Mouse (Mus musculus) embryonic facial prominence, embryonic 15.5 days (tissue): ENCODE measurements around the gene Spag6. TPM values are rescaled to one million over a fixed set of nuclear protein-coding genes. Genes with fewer than 3 reads are reported as not detected.

Source experiments
- ATAC-seq: fragments of 200-750 bp; cut with Nextera tagmentation; 2 replicates; pipeline ENCODE4 v1.8.0; 2017; ENCODE audit warnings: low read depth, moderate TSS enrichment; ENCODE audit not compliant: insufficient number of reproducible peaks, low FRiP score, low TSS enrichment
- H3K27ac ChIP-seq: fragments of 300-500 bp; sonication (generic); replicated peaks from 2 replicates; pipeline ENCODE4 v1.5.1; 2015; ENCODE audit warnings: mild to moderate bottlenecking, inconsistent platforms
- H3K27me3 ChIP-seq: fragments of 300-500 bp; sonication (generic); 2 replicates; pipeline ENCODE4 v1.6.1; 2015; ENCODE audit warnings: inconsistent platforms
- H3K36me3 ChIP-seq: fragments of 300-500 bp; sonication (generic); 2 replicates; pipeline ENCODE4 v1.6.1; 2015; ENCODE audit warnings: mild to moderate bottlenecking, inconsistent platforms
- H3K4me1 ChIP-seq: fragments of 300-500 bp; sonication (generic); 2 replicates; pipeline ENCODE4 v1.6.1; 2015; ENCODE audit warnings: inconsistent platforms
- H3K4me2 ChIP-seq: fragments of 300-500 bp; sonication (generic); replicated peaks from 2 replicates; pipeline ENCODE4 v1.6.1; 2015; ENCODE audit warnings: mild to moderate bottlenecking, inconsistent platforms
- H3K4me3 ChIP-seq: fragments of 300-500 bp; sonication (generic); replicated peaks from 2 replicates; pipeline ENCODE4 v1.5.1; 2015; ENCODE audit warnings: mild to moderate bottlenecking, inconsistent platforms
- H3K9ac ChIP-seq: fragments of 300-500 bp; sonication (generic); 2 replicates; pipeline ENCODE4 v1.6.1; 2015; ENCODE audit warnings: inconsistent platforms
- H3K9me3 ChIP-seq: fragments of 300-500 bp; sonication (generic); replicated peaks from 2 replicates; pipeline ENCODE4 v1.6.1; 2016; ENCODE audit warnings: inconsistent platforms
- whole genome bisulfite sequencing: fragments of 180-500 bp; shearing (Covaris S2); methylation state at CpG from one replicate; pipeline ENCODE4 v1.1.7; 2015; 5-methylcytosine and 5-hydroxymethylcytosine counted together
- polyA plus RNA-seq: library from polyadenylated mRNA; unstranded; fragments of >200 nt; fragmentation: Nextera tagmentation; extraction: Ambion mirVana; gene quantifications from 2 replicates; pipeline ENCODE4 v1.2.1, GENCODE M21; 2015

Spag6 gene
- 0.14 TPM in 1 of 2 replicates, not detected in the other for polyA plus RNA-seq

DNA sequence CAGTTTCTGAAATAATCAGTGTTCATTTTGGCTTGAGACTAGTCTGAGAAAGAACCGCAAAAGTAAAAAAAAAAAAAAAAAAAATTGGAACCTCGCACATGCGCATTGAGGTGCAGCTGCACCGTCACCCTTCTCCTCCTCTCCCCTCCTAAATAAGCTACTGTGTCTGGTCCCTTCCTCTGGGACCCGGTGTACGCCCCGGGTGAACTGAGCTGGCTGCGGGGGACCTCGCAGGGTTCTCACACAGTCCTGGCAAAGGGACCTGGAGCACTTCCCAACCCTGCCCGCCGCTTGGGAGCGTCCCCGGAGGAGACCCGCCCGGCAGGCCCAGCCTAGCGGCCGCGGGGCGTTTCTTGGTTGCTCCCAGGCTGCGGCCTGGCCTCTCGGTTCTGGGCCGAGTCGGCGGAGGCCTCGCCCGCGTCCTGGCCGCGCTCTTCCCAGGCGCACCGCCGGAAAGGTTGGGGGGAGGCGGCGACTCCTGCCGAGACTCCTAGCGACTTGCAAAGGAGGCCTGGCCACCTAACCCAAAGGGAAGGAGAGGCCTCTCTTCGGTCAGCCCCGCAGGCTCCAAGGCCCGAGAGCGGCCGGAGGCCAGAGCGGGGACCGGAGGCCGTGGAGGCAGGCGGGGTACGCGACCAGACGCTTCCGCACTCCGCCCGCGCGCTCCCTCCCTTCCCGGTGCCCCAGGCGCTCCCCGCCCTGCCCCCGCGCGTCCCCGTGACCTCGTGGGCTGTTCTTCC is at the start of gene Spag6:
Gene Spag6, plus strand, starts transcription at position 162 of the 740 bp plus-strand sequence.
- ATAC-seq: peak; percentile 69
- Histone ChIP-seq H3K27me3 (peaks cover 74% of the 10 kb centered on the region), H3K4me2 (peak within 1 kb of the TSS; percentile 96), H3K4me1 (peaks cover 36% of the 10 kb centered on the region), H3K36me3 (no peaks in the 10 kb centered on the region), H3K9me3 (no peaks in the 10 kb centered on the region), H3K9ac (peak within 1 kb of the TSS; percentile 83), H3K27ac (peak within 1 kb of the TSS; percentile 59), H3K4me3 (peak within 1 kb of the TSS; percentile 73)
- under 1% methylated on average over 60 of the region's 61 CpGs for WGBS

DNA sequence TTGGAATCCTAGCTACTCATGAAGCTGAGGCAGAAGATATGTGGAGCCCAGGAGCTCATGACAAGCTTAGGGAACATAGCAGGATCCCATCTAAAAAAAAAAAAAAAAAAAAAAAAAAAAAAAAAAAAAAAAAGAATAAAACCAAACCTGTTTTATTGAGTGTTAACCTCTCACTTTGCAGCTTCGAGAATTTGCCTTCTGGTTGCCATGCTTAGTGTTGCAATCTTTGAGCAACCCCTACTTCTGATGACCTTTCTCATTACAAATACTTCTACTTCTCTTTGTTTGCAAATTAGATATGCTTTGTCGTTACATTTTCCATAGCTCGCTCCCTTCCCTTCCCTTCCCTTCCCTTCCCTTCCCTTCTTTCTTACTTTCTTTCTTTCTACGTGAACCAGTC is 45.3 kb upstream of the Spag6 start:
- no peaks in the 10 kb centered on the region for H3K36me3 ChIP-seq
- no peak overlapping the region for H3K4me3 ChIP-seq
- H3K4me1 ChIP-seq: no peaks in the 10 kb centered on the region
- 90% methylated on average over 3 of the region's 4 CpGs for WGBS
- no peak overlapping the region for H3K9ac ChIP-seq
- H3K4me2 ChIP-seq: no peak overlapping the region
- no peaks in the 10 kb centered on the region for H3K9me3 ChIP-seq
- no peak overlapping the region for H3K27ac ChIP-seq
- ATAC-seq: no peak
- H3K27me3 ChIP-seq: no peaks in the 10 kb centered on the region

DNA sequence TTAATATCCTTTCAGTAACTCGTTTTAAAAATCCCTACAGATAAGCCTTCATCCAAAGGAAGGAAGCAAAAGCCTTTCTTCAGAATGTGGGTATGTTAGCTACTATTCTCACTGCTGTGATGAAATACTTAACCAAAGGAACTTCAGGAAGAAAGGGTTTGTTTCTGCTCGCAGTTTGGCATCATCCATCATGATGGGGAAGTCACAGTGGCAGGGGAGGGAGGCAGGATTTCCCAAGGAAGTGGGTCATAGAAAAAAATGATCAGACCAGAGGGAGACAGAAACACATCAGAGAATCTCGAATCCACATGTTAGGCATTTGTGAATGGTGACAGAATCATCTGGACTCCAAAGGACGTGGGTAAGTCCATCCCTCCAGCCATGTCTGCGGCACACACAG is 39.0 kb upstream of the Spag6 start:
- WGBS: 64% methylated on average over 5 of the region's 5 CpGs
- no peak for ATAC-seq
- H3K9ac ChIP-seq: no peak overlapping the region

DNA sequence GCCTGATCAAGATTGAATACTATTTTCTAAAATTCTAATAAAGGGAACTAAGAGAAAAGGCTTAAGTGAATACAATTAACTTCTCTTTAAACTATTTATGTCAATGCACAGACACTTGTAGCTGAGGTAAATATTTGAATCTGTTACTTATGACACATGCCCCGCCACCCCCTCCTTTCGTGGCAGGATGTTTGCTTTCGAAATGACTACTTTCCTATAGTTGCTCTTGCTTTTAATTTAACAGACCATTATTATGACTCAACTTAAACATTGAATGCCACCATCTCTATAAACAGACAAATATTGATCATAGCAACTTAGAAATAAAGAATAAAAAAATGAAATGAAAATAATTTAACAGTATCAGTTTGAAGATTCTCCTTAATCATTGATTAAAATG is 29.8 kb upstream of the Spag6 start:
- 84% methylated on average over 3 of the region's 3 CpGs for WGBS
- Histone ChIP-seq H3K36me3 (no peaks in the 10 kb centered on the region), H3K9me3 (no peaks in the 10 kb centered on the region), H3K27ac (no peak overlapping the region), H3K4me3 (no peak overlapping the region), H3K4me2 (no peak overlapping the region), H3K9ac (no peak overlapping the region), H3K4me1 (no peaks in the 10 kb centered on the region), H3K27me3 (no peaks in the 10 kb centered on the region)
- ATAC-seq: no peak

More for the DNA sequence above, 39.0 kb upstream of the Spag6 start:
- H3K4me1 ChIP-seq: no peaks in the 10 kb centered on the region
- no peaks in the 10 kb centered on the region for H3K36me3 ChIP-seq
- H3K27me3 ChIP-seq: no peaks in the 10 kb centered on the region
- H3K4me2 ChIP-seq: no peak overlapping the region
- no peaks in the 10 kb centered on the region for H3K9me3 ChIP-seq
- H3K27ac ChIP-seq: no peak overlapping the region
- H3K4me3 ChIP-seq: no peak overlapping the region

DNA sequence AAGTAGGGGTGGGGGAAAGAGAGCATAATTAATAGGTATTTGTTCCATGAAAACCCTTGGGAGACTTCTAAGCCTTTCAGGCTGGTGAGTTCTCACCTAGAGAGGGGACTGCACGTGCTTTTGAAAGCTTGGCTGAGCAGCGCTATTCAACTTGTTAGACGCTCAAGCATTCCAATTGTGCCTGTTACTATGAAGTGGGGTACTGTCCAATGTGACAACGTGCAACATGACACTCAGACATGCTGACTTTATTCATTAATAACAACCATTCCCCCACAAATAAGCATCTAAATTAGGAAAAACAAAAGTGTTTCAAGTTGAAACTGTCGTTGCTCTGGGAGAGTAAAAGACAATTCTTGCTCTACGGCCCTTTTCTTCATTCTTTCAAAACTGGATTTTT is 22.8 kb upstream of the Spag6 start:
- H3K4me1 ChIP-seq: 0 out of 2 replicates have a peak, but pooled peaks cover 4% of the 10 kb centered on the region
- no peak overlapping the region for H3K4me2 ChIP-seq
- no peaks in the 10 kb centered on the region for H3K36me3 ChIP-seq
- H3K4me3 ChIP-seq: no peak overlapping the region
- no peak for ATAC-seq
- H3K27me3 ChIP-seq: no peaks in the 10 kb centered on the region
- no peak overlapping the region for H3K27ac ChIP-seq
- H3K9ac ChIP-seq: no peak overlapping the region
- 34% methylated on average over 6 of the region's 6 CpGs for WGBS
- no peaks in the 10 kb centered on the region for H3K9me3 ChIP-seq

DNA sequence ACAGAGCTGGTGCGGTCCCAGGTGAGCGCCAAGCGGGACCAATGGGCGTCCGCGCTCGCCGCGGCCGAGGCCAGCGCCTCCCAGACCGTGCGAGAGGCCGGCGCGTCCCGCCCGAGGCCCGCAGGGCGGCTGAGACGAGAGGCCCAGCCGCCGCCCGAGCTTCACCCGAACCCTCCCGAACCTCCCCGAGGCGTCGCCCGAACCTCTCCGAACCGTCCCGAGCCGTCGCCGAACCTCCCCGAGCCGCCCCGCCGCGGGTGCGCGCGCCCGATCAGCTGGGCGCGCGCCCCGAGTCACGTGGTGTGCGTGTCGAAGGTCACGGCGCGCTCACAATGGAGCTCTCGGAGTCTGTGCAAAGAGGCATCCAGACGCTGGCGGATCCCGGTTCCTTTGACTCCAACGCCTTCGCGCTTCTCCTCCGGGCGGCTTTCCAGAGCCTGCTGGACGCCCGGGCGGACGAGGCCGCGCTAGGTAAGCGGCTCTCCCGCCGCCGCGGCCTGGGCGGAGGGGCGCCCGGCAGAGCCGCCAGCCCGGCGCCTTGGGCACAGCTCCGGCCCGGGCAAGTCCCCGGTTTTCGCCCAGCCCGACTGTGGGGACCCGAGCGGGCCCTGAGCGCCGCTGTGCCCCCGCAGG is 21.6 kb upstream of the Spag6 start, which contains the start of gene Commd3:
Gene Commd3, plus strand, starts transcription at position 252 of the 633 bp plus-strand sequence.
- WGBS: under 1% methylated on average over 87 of the region's 91 CpGs
- H3K4me1 ChIP-seq: 0 out of 2 replicates have a peak, but pooled peaks cover 6% of the 10 kb centered on the region

DNA sequence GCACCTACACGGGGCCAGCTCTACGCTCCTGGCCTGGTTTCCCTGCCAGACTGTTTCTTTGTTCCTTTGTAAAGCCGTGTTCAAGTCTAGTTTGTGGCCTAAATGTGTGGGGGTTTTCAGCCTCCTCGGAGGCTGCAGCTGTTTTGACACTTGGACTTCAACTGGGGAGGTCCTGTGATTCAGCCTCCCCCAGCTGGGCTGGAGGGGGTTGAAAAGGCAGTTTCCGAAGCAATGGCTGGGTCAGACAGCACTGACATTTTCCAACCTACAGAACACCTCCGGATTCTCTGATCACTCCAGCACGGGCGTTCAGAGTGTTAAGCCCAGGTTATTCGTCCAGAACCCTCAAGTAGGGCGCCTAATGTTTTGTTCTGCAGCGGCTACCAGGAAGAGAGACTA is 21.1 kb upstream of the Spag6 start:
- H3K36me3 ChIP-seq: no peaks in the 10 kb centered on the region
- H3K9me3 ChIP-seq: no peaks in the 10 kb centered on the region
- WGBS: under 1% methylated on average over 11 of the region's 11 CpGs
- H3K4me2 ChIP-seq: peak overlapping the region; percentile 79
- H3K27me3 ChIP-seq: no peaks in the 10 kb centered on the region
- H3K4me1 ChIP-seq: 0 out of 2 replicates have a peak, but pooled peaks cover 7% of the 10 kb centered on the region
- peak overlapping the region; percentile 63 for H3K4me3 ChIP-seq
- H3K27ac ChIP-seq: peak overlapping the region; percentile 90
- peak overlapping the region; percentile 92 for H3K9ac ChIP-seq
- ATAC-seq: no peak

More for the DNA sequence above, 21.6 kb upstream of the Spag6 start, which contains the start of gene Commd3:
- peak; percentile 86 for ATAC-seq
- Histone ChIP-seq H3K4me3 (peak within 1 kb of the TSS; percentile 63), H3K4me2 (peak within 1 kb of the TSS; percentile 79), H3K36me3 (no peaks in the 10 kb centered on the region), H3K27ac (peak within 1 kb of the TSS; percentile 90), H3K27me3 (no peaks in the 10 kb centered on the region), H3K9me3 (no peaks in the 10 kb centered on the region), H3K9ac (peak within 1 kb of the TSS; percentile 92)

DNA sequence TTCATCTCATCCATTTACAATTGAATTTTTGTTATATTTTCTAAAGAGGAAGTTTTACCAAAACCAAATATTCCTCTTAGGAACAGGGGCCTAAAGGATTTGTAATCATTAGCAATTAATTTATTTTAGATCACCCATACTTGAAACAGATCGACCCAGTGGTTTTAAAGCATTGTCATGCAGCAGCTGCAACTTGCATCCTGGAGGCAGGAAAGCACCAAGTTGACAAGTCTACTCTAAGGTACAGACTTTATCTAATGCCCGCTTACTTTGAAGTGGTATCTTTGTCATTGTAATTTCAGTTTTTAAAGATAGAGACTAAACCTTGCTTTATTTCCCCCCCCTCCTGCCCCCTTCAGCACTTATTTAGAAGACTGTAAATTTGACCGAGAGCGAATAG is 20.1 kb upstream of the Spag6 start:
- Histone ChIP-seq H3K4me3 (no peak overlapping the region), H3K4me1 (peaks cover 15% of the 10 kb centered on the region; the same call in 1 of the 2 replicates), H3K9ac (no peak overlapping the region), H3K36me3 (no peaks in the 10 kb centered on the region), H3K27ac (no peak overlapping the region), H3K27me3 (no peaks in the 10 kb centered on the region), H3K9me3 (no peaks in the 10 kb centered on the region), H3K4me2 (no peak overlapping the region)
- ATAC-seq: no peak
- 57% methylated on average over 4 of the region's 4 CpGs for WGBS

DNA sequence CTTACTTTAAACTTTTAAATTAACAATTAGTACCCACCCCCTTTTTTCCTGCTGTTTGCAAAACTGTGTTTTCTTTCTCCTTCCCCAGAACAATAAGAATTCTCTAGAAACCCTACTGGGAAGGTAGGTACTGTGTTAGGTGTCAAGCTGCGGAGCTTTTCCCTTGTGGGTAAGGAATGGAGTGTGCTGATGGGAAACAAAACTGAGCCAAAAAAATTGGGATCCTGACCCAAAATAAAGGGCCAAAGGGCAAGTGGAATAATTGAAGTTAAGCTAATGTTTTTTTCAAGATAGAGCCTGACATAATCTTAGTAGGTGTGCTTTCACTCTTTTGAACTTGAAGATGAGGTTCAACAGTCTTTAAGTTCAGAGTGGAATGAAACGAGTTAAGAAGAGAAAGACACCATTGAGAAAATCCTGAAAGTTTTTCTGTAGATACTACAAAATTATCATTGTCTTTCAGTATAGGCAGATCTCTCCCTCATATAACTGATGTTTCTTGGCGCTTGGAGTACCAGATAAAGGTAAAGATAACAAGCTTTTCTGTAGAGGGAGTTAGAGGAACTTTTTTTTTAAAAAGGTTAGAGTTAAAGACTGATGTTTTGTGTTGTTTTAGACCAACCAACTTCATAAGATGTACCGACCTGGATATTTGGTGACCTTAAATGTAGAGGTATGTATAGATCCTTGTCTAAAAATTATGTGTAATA is 19.5 kb upstream of the Spag6 start:
- Histone ChIP-seq H3K4me1 (peaks cover 15% of the 10 kb centered on the region; the same call in 1 of the 2 replicates), H3K4me3 (no peak overlapping the region), H3K4me2 (no peak overlapping the region), H3K36me3 (no peaks in the 10 kb centered on the region), H3K27me3 (peaks cover 4% of the 10 kb centered on the region; the same call in 1 of the 2 replicates), H3K9me3 (no peaks in the 10 kb centered on the region), H3K27ac (no peak overlapping the region), H3K9ac (no peak overlapping the region)
- ATAC-seq: no peak
- WGBS: 72% methylated on average over 4 of the region's 4 CpGs

DNA sequence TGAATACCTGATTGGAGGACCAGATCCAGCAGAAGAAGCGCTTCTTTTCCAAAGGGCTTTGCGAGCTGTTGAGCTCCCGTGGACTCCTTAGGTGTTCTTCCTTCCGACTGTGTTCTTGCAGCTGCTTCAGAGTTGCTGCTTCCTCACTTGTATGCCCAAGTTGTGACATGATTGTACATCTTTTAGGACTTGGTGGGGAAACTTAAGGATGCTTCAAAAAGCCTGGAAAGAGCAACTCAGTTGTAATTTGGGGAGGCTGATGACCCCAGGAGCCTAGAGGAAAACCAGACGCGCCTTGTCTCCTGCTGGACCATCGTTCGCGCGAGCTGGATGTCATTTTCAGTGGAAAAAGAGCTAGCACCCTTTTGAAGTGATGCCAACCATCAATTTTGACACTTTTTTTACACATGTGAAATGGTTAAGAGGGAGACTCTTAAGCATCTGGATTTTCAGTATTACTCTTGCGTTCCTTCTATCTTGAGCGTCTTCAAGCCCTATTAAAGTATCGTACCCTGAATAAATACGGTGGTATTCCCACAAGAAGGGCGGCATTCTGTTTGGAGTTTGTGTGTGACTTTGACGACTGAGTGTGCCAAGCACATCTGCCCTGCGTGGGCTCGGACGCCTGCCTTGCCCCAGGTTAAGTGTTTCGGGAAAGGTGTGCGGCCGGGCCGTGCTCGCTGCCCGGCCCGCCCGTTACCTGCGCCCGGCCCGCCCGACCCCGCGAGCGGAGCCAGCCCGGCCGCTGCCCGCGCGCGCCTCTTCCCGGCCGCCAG is 18.0 kb upstream of the Spag6 start:
- Histone ChIP-seq H3K4me1 (peaks cover 23% of the 10 kb centered on the region), H3K27ac (peak overlapping the region; percentile 94), H3K4me2 (peak overlapping the region; percentile 86), H3K4me3 (peak overlapping the region; percentile 74), H3K27me3 (peaks cover 19% of the 10 kb centered on the region), H3K36me3 (no peaks in the 10 kb centered on the region), H3K9me3 (no peaks in the 10 kb centered on the region), H3K9ac (peak overlapping the region; percentile 57)
- 14% methylated on average over 42 of the region's 42 CpGs for WGBS
- no peak for ATAC-seq
